Mouse (Mus musculus) leukemia stem cell, adult 10-12 weeks (primary cell): ENCODE results near the gene Aars. TPM values are rescaled to one million over a fixed set of nuclear protein-coding genes. Genes with fewer than 3 reads are reported as not detected.

ENCODE experiments used
- polyA plus RNA-seq: library from polyadenylated mRNA; stranded (reverse); fragments of >175 nt; gene quantifications from 2 replicates; pipeline ENCODE4 v1.2.3, GENCODE M21; 2012; ENCODE audit warnings: low replicate concordance

Aars gene
- 18.3 and 34.4 TPM in 2 replicates for polyA plus RNA-seq

DNA sequence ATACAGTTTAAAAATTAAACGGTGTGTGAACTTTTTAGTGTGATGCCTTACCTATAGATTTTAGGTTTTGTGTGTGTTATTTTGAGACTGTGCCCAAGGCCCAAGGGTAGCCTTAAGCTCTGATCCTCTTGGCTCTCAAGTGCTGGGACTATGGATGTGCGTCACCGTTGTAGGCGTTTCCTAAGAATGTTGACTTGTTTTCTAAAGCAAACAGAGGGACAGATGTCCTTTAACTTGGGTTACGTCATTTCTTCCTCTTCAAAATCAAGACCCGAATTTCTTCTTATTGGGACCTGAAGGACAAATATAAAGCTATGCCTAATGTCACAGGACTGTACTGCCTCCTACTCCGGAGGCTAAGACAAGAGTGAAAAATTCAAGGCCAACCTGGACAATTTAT, at the start of gene Aars:
Gene Aars, plus strand, starts transcription at position 229 of the 400 bp plus-strand sequence.

DNA sequence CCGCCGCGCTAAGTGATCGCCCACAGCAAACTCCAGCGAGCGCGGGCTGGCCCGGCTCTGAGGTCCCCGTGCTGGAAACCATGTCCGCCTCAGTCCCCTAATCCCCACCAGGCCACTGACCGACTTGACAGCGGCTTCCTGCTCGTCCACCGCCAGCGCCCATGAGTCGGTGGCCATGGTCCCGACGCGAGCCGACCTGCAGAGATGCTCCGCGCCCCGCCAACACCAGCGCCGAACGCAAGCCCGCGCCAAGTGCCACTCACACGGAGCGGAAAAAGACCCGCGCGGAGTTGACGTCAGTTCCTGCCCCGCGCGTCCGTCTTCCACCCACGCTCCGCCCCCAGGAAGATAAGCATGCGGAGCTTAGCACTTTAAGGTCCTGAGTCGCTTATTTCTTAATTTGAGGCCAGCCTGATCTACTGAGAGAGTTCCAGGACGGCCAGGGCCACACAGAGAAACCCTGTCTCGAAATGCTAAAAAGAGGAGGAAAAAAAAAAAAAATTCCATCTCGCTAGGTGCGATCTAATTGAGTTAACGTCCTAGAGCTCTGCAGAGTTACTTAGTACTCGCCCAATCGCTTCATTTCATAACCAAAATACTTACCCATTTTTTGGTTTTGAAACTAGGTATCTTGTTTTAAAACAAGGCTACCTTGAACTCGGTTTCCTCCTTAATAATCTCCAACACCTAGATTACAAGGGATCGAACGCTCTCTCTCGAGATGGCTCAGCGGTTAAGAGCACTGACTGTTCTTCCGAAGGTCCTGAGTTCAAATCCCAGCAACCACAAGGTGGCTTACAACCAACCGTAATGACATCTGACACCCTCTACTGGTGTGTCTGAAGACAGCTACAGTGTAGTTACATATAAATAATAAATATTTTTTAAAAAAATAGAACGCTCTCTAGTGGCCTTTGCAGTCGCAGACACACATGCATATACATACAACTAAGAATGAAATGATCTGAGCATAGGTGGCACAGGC, 35.1 kb upstream of the Aars start, which contains the start of gene Ddx19a:
Gene Ddx19a, minus strand, starts transcription at position 254 of the 985 bp plus-strand sequence.

DNA sequence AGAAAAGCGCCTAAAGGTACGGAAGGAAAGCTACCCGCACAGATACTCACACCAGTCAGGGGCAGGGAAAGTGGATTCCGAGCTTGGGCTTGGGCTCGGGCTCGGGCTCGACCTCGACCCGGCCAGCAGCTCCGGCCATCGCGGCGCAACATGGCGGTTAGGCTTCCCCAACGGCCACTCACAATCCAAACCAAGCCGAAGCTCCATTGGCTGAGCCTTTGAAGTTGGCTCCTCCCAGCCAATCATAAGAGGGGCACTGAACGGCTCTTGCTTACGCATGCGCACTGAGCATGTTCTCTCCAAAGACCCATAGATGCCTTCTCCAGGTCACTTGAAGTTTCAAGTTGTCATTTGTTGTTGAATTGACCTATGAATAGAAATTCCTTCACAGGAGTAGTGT, 1.4 kb upstream of the Aars start, which contains the start of gene Ddx19b:
Gene Ddx19b, minus strand, starts transcription at position 180 of the 400 bp plus-strand sequence.

DNA sequence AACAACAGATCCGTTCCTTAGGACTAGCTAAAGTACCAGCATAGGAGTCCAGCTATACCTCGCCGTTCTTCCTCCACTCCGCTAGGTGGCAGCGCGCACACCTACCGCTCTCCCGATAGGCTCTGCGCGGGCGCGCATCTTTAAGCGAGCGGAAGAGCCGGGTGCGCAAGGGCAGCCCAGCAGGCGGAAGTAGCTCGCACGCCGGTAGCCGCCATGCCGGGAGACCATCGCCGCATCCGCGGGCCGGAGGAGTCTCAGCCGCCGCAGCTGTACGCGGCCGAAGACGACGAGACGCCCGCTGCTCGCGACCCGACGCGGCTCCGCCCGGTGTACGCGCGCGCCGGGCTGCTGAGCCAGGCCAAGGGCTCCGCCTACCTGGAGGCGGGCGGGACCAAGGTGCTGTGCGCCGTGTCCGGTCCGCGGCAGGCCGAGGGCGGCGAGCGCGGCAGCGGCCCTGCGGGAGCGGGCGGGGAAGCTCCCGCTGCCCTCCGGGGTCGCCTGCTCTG, 23.3 kb downstream of the Aars start, which contains the start of gene Exosc6:
Gene Exosc6, plus strand, starts transcription at position 182 of the 506 bp plus-strand sequence.

DNA sequence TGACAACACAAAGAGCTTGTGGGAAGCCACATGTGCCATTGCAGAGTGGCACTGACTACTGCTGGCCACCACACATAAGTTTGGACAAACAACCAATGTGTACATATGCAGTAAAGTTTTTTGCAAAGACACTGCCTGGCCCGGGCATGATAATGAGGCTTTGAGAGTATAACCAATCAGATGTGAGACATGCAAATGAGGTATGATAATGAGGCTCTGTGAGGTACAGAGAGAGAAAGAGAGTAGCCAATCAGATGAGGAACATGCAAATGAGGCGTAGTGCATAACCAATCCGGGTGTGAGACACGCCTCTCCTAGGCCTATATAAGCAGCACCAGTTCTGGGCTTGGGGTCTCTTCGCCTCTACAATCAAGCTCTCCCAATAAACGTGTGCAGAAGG, 59.4 kb downstream of the Aars start, which contains the start of gene Clec18a:
Gene Clec18a, minus strand, starts transcription at position 101 of the 400 bp plus-strand sequence.

DNA sequence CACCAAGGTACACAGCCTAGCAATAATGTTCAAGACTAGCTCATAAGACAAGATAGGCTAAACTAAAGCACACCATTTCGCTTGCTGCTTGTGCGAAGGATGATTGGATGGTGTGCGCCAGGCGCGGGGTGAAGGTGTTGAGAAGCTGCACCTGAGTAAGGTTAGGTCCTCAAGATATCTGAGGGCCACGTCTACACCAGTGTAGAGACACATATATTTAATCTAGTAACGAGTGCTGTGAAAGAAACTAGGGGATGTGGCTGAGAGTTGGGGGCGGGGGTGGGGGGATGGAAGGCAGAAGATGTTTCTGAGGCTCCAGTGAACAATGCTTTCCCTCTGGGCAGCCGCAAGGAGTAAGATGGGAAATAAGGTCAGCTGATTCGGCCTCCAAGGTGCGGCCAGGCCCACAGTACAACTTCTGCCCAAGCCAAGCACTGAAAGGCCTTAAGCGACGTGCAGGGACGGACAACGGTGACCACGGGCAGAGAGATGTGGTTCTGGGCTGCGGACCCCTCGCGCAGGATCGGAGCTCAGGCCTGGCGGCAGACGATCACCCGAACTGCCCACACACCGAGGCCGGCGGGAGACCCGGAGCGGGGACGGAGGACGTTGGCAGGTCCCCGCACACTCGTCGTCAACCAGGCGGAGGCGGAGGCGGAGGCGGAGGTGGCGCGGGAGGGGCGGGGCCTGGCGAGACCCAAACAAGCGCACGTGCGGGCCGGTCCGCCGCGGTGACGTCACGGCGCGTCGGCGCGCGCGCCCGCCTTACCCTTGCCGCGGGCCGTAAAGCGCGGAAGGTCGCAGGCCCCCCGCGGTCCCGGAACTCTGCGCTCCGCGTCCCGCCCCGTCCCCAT, 61.1 kb downstream of the Aars start, which contains the start of gene Pdpr:
Gene Pdpr, plus strand, starts transcription at position 766 of the 854 bp plus-strand sequence.

Other genes with a start within 250 kb of the Aars start
- gene Il34, start 227.2 kb upstream of the Aars start, polyA plus RNA-seq = 2.8 TPM in 1 of 2 replicates, not detected in the other
- 6.0 and 6.7 TPM in 2 replicates for gene Cog4, start 186.5 kb upstream of the Aars start, polyA plus RNA-seq
- 4.0 and 18.3 TPM in 2 replicates for gene Sf3b3, start 186.4 kb upstream of the Aars start, polyA plus RNA-seq
- gene Fuk, start 130.7 kb upstream of the Aars start, polyA plus RNA-seq = 8.1 TPM in 2 replicates
- 38.0 and 53.6 TPM in 2 replicates for gene St3gal2, start 113.2 kb upstream of the Aars start, polyA plus RNA-seq
- gene Ddx19a, start 35.3 kb upstream of the Aars start, polyA plus RNA-seq = 13.3 and 27.0 TPM in 2 replicates
- 1.7 and 3.6 TPM in 2 replicates for gene Ddx19b, start 1.4 kb upstream of the Aars start, polyA plus RNA-seq
- gene Exosc6, start 23.2 kb downstream of the Aars start, polyA plus RNA-seq = 52.1 and 114 TPM in 2 replicates
- gene Clec18a, start 59.3 kb downstream of the Aars start, polyA plus RNA-seq = not detected in 2 replicates
- 4.6 and 9.3 TPM in 2 replicates for gene Pdpr, start 61.5 kb downstream of the Aars start, polyA plus RNA-seq
- 16.2 and 22.4 TPM in 2 replicates for gene Glg1, start 226.1 kb downstream of the Aars start, polyA plus RNA-seq